21 mouse cellular contexts compared by ENCODE assay signal in genomic region chr11:45861334-45861733, GRCm38 (mm10). TPM values are rescaled to one million over a fixed set of nuclear protein-coding genes. Genes with fewer than 3 reads are reported as not detected.
DNase-seq lines count a peak whose midpoint lies in the region; ATAC-seq and TF ChIP-seq lines count a peak whose summit lies in the region.
"Had no signal": no experiment of that assay in that cellular context is flagged by ENCODE, and none has a peak within 500 bp of the region (broad histone marks: within the 10 kb centered on the region; RNA-seq: fewer than 3 reads in every experiment).

No protein-coding gene starts in this region.

- no peaks in the 10 kb centered on the region for H3K27me3 ChIP-seq in heart, embryonic 11.5 days (ENCODE audit: control insufficient read depth, insufficient read depth, low read length)
- no peaks in the 10 kb centered on the region for H3K27me3 ChIP-seq in kidney, embryonic 14.5 days (ENCODE audit: control insufficient read depth, insufficient read depth, low read length)
- no peaks in the 10 kb centered on the region for H3K27me3 ChIP-seq in kidney, embryonic 15.5 days
- no peaks in the 10 kb centered on the region for H3K27me3 ChIP-seq in liver, embryonic 12.5 days (replicated peaks)
- H3K27me3 ChIP-seq in hindbrain, postnatal 0 days (ENCODE audit: insufficient read depth, low read length) = no peaks in the 10 kb centered on the region
- H3K27me3 ChIP-seq: embryonic facial prominence, embryonic 12.5 days; forebrain, embryonic 12.5 days; hindbrain, embryonic 15.5 days; midbrain, embryonic 12.5 days had no signal

- H3K9ac ChIP-seq in heart, embryonic 11.5 days (ENCODE audit: low read depth, low read length) = peak overlapping the region; percentile 17
- no peak overlapping the region for H3K9ac ChIP-seq in kidney, embryonic 14.5 days (ENCODE audit: low read depth, low read length)
- H3K9ac ChIP-seq in kidney, embryonic 15.5 days = no peak overlapping the region
- peak overlapping the region; percentile 6; the same call in 1 of the 2 replicates for H3K9ac ChIP-seq in liver, embryonic 12.5 days
- H3K9ac ChIP-seq in hindbrain, postnatal 0 days (replicated peaks; ENCODE audit: low read length) = no peak overlapping the region
- H3K9ac ChIP-seq: embryonic facial prominence, embryonic 12.5 days; forebrain, embryonic 12.5 days; hindbrain, embryonic 15.5 days; midbrain, embryonic 12.5 days had no signal

- no peak overlapping the region for H3K4me3 ChIP-seq in heart, embryonic 11.5 days (ENCODE audit: low read depth, low read length)
- no peak overlapping the region for H3K4me3 ChIP-seq in kidney, embryonic 14.5 days (ENCODE audit: low read length)
- H3K4me3 ChIP-seq in kidney, embryonic 15.5 days (replicated peaks) = no peak overlapping the region
- H3K4me3 ChIP-seq in liver, embryonic 12.5 days = no peak overlapping the region
- H3K4me3 ChIP-seq in hindbrain, postnatal 0 days (ENCODE audit: low read length) = no peak overlapping the region
- H3K4me3 ChIP-seq: embryonic facial prominence, embryonic 12.5 days; forebrain, embryonic 12.5 days; hindbrain, embryonic 15.5 days; limb, embryonic 10.5 days; midbrain, embryonic 12.5 days had no signal

- 32% methylated on average over 7 of the region's 7 CpGs for WGBS in heart, embryonic 11.5 days (ENCODE audit: insufficient replicate concordance)
- 33% methylated on average over 7 of the region's 7 CpGs for WGBS in kidney, embryonic 14.5 days
- 38% methylated on average over 7 of the region's 7 CpGs for WGBS in kidney, embryonic 15.5 days
- 26% methylated on average over 7 of the region's 7 CpGs for WGBS in liver, embryonic 12.5 days (ENCODE audit: insufficient replicate concordance)
- 89% methylated on average over 7 of the region's 7 CpGs for WGBS in hindbrain, postnatal 0 days

- TF ChIP-seq CTCF in hindbrain, postnatal 0 days (IDR thresholded peaks at IDR 0.05; ENCODE audit: low read depth) = no peak

- no peak for DNase-seq in heart, adult 8-10 months (ENCODE audit: low spot score)
- DNase-seq in hindbrain, postnatal 0 days (ENCODE audit: low spot score) = no peak
- DNase-seq: adrenal gland, postnatal 14 days; cerebellum, adult 2 months; cerebellum, postnatal 25 days; heart, postnatal 4 days; kidney, adult 8-10 months; layer of hippocampus, adult 9-11 months; lung, postnatal 4 days; thymus, adult 2 months; thymus, postnatal 4 days had no signal

- H3K36me3 ChIP-seq in heart, embryonic 11.5 days (ENCODE audit: control insufficient read depth, insufficient read depth, low read length) = no peaks in the 10 kb centered on the region; the same call in 1 of the 2 replicates
- peaks cover 4% of the 10 kb centered on the region; the same call in 1 of the 2 replicates for H3K36me3 ChIP-seq in kidney, embryonic 14.5 days (ENCODE audit: control insufficient read depth, insufficient read depth, low read length)
- peaks cover 9% of the 10 kb centered on the region; the same call in 1 of the 2 replicates for H3K36me3 ChIP-seq in kidney, embryonic 15.5 days
- H3K36me3 ChIP-seq in liver, embryonic 12.5 days = peaks cover 72% of the 10 kb centered on the region
- no peaks in the 10 kb centered on the region for H3K36me3 ChIP-seq in hindbrain, postnatal 0 days (ENCODE audit: insufficient read depth, low read length)
- H3K36me3 ChIP-seq: hindbrain, embryonic 15.5 days had no signal

- H3K4me1 ChIP-seq in heart, embryonic 11.5 days (ENCODE audit: control insufficient read depth, insufficient read depth, low read length) = peaks cover 17% of the 10 kb centered on the region
- H3K4me1 ChIP-seq in kidney, embryonic 14.5 days (ENCODE audit: control insufficient read depth, insufficient read depth, low read length) = 0 out of 2 replicates have a peak, but pooled peaks cover 3% of the 10 kb centered on the region
- peaks cover 21% of the 10 kb centered on the region for H3K4me1 ChIP-seq in kidney, embryonic 15.5 days
- peaks cover 89% of the 10 kb centered on the region for H3K4me1 ChIP-seq in liver, embryonic 12.5 days
- no peaks in the 10 kb centered on the region for H3K4me1 ChIP-seq in hindbrain, postnatal 0 days (ENCODE audit: insufficient read depth, low read length)
- H3K4me1 ChIP-seq: embryonic facial prominence, embryonic 12.5 days; forebrain, embryonic 12.5 days; limb, embryonic 10.5 days; midbrain, embryonic 12.5 days had no signal

- no peaks in the 10 kb centered on the region for H3K9me3 ChIP-seq in heart, embryonic 11.5 days (replicated peaks; ENCODE audit: control insufficient read depth, low read length)
- H3K9me3 ChIP-seq in kidney, embryonic 14.5 days (ENCODE audit: control insufficient read depth, low read length) = no peaks in the 10 kb centered on the region
- H3K9me3 ChIP-seq in kidney, embryonic 15.5 days (replicated peaks) = no peaks in the 10 kb centered on the region
- H3K9me3 ChIP-seq in liver, embryonic 12.5 days (replicated peaks) = no peaks in the 10 kb centered on the region
- no peaks in the 10 kb centered on the region for H3K9me3 ChIP-seq in hindbrain, postnatal 0 days (ENCODE audit: low read length)
- H3K9me3 ChIP-seq: embryonic facial prominence, embryonic 12.5 days; forebrain, embryonic 12.5 days; hindbrain, embryonic 15.5 days; limb, embryonic 10.5 days; midbrain, embryonic 12.5 days had no signal

- H3K4me2 ChIP-seq in heart, embryonic 11.5 days = no peak overlapping the region; the same call in 1 of the 2 replicates
- no peak overlapping the region for H3K4me2 ChIP-seq in kidney, embryonic 14.5 days (replicated peaks; ENCODE audit: low read depth, low read length)
- no peak overlapping the region for H3K4me2 ChIP-seq in kidney, embryonic 15.5 days
- H3K4me2 ChIP-seq in liver, embryonic 12.5 days = no peak overlapping the region; the same call in 1 of the 2 replicates
- H3K4me2 ChIP-seq in hindbrain, postnatal 0 days (ENCODE audit: low read depth, low read length) = no peak overlapping the region
- H3K4me2 ChIP-seq: embryonic facial prominence, embryonic 12.5 days; forebrain, embryonic 12.5 days; hindbrain, embryonic 15.5 days; midbrain, embryonic 12.5 days had no signal

- no peak overlapping the region for H3K27ac ChIP-seq in heart, embryonic 11.5 days (ENCODE audit: low read depth, low read length)
- no peak overlapping the region for H3K27ac ChIP-seq in kidney, embryonic 14.5 days (ENCODE audit: low read depth, low read length)
- H3K27ac ChIP-seq in kidney, embryonic 15.5 days = no peak overlapping the region
- peak overlapping the region; percentile 36 for H3K27ac ChIP-seq in liver, embryonic 12.5 days
- H3K27ac ChIP-seq in hindbrain, postnatal 0 days = no peak overlapping the region
- H3K27ac ChIP-seq: embryonic facial prominence, embryonic 12.5 days; forebrain, embryonic 12.5 days; hindbrain, embryonic 15.5 days; limb, embryonic 10.5 days; midbrain, embryonic 12.5 days had no signal

- no peak for ATAC-seq in heart, embryonic 11.5 days (replicated peaks; ENCODE audit: insufficient number of reproducible peaks, low FRiP score, low TSS enrichment)
- ATAC-seq in kidney, embryonic 14.5 days (ENCODE audit: low FRiP score, low TSS enrichment) = 0 out of 2 replicates have a peak, but pooled peaks have one; percentile 43
- no peak for ATAC-seq in kidney, embryonic 15.5 days (replicated peaks; ENCODE audit: low FRiP score)
- peak; percentile 20; the same call in 1 of the 2 replicates for ATAC-seq in liver, embryonic 12.5 days
- ATAC-seq in megakaryocyte-erythroid progenitor cell, adult 5-6 weeks (replicated peaks; ENCODE audit: low FRiP score, low TSS enrichment, poor library complexity, severe bottlenecking) = peak; percentile 46
- no peak for ATAC-seq in hindbrain, postnatal 0 days

RNA-seq across cellular contexts. Expression of gene Clint1, which starts 9.5 kb away (rescaled TPM):
- 49.2 and 57.9 TPM in 2 replicates for polyA plus RNA-seq in heart, embryonic 11.5 days (2014; fragmentation: Nextera tagmentation; extraction: Ambion mirVana)
- 10 to 100 TPM; 45.7 to 48.2 (median 47.2) TPM for total RNA-seq in heart, adult 8-10 months (2022)
- 58.1 and 86.3 TPM in 2 replicates for polyA plus RNA-seq in kidney, embryonic 14.5 days (2014; fragmentation: Nextera tagmentation; extraction: Ambion mirVana)
- 97.8 and 102 TPM in 2 replicates for polyA plus RNA-seq in kidney, embryonic 15.5 days (2015; fragmentation: Nextera tagmentation; extraction: Ambion mirVana)
- 109 and 111 TPM in 2 replicates for polyA plus RNA-seq in liver, embryonic 12.5 days (2016; fragmentation: Nextera tagmentation; extraction: Ambion mirVana)
- 121 and 126 TPM in 2 replicates for total RNA-seq in megakaryocyte-erythroid progenitor cell, adult 5-6 weeks (2014; fragmentation: Nextera tagmentation)
- 174 and 179 TPM in 2 replicates for total RNA-seq in megakaryocyte-erythroid progenitor cell, adult 5-6 weeks (2017)
- 26.5 and 30.4 TPM in 2 replicates for total RNA-seq in hindbrain, postnatal 0 days (2014; rRNA removed)
- 31.0 and 31.8 TPM in 2 replicates for polyA plus RNA-seq in hindbrain, postnatal 0 days (2015; fragmentation: Nextera tagmentation; extraction: Ambion mirVana)

Comparison
In these comparisons a context has a peak if more than half of its experiments do, and no peak if none do; other contexts are left out.
1. ATAC-seq: peak in kidney, embryonic 14.5 days (single experiment), liver, embryonic 12.5 days (single experiment) and megakaryocyte-erythroid progenitor cell, adult 5-6 weeks (single experiment); none in heart, embryonic 11.5 days (single experiment), kidney, embryonic 15.5 days (single experiment) and hindbrain, postnatal 0 days (single experiment).
2. H3K9ac ChIP-seq: peak in heart, embryonic 11.5 days (single experiment) and liver, embryonic 12.5 days (single experiment); none in kidney, embryonic 14.5 days (single experiment), kidney, embryonic 15.5 days (single experiment) and hindbrain, postnatal 0 days (single experiment).